Mouse (Mus musculus): Measurements from ENCODE around the gene Cilp. TPM values are rescaled to one million over a fixed set of nuclear protein-coding genes. Genes with fewer than 3 reads are reported as not detected.
A peak's percentile ranks its signal among the peaks of the same experiment; 100 is the strongest.

The Cilp gene
- polyA plus RNA-seq, 1 experiment from 2014 or later = 11.0 TPM

DNA sequence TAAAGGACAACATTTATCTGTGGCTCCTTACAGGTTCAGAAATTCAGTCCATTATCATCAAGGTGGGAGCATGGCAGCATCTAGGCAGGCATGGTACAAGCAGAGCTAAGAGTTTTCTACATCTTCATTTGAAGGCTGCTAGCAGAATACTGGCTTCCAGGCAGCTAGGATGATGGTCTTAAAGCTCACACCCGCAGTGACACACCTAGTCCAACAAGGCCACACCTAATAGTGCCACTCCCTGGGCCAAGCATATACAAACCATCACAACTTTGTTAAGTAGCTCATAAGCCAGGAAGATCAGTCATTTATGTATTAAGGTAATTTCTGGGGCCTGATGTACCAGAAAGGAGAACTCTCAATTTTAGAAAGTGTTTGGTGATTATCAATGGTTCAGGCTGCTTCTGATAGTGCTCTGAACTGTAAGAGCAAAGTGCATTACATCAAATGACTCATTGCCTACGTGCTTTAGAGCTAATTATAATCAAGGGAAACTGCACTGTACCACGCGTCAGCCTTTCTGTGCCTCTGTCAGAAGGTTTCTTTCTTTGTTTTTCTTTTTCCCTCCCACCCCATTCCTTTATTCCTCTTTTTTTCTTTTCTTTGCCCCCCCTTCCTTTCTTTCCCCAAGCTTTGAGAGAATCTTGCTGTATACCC, 37.5 kb downstream of the Cilp start:
- H3K4me3 ChIP-seq = no peak overlapping the region
- H3K9me3 ChIP-seq = no peaks in the 10 kb centered on the region
- H3K27me3 ChIP-seq = no peaks in the 10 kb centered on the region
- no peak overlapping the region for H3K4me2 ChIP-seq
- H3K36me3 ChIP-seq = peaks cover 70% of the 10 kb centered on the region
- WGBS = 92% methylated on average over 4 of the region's 4 CpGs
- H3K9ac ChIP-seq = no peak overlapping the region
- no peak for ATAC-seq (ENCODE audit: insufficient number of reproducible peaks, low FRiP score, low TSS enrichment, low read depth)
- H3K27ac ChIP-seq = no peak overlapping the region
- H3K4me1 ChIP-seq = no peaks in the 10 kb centered on the region

DNA sequence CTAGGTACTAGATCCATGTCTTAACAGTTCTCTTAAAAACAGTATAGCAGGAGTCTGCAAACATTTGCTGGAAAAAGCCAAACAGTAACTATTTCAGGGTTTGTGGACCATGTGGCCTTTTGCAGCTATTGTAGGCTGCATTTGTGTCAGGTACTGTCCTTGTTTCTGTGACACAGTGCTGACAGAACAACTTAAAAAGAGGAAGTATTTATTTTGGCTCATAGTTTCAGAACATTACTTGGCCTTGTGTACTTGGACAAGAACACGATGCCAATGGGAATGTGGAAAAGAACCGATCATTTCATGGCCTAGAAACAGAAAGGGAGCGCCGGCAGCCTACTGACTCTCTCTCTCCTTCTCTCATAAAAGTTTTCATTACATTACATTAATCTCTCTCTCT, 38.6 kb downstream of the Cilp start:
- no peak for ATAC-seq (ENCODE audit: insufficient number of reproducible peaks, low FRiP score, low TSS enrichment, low read depth)
- Histone ChIP-seq H3K4me1 (no peaks in the 10 kb centered on the region), H3K36me3 (peaks cover 76% of the 10 kb centered on the region), H3K4me3 (no peak overlapping the region), H3K4me2 (no peak overlapping the region), H3K27me3 (no peaks in the 10 kb centered on the region), H3K27ac (no peak overlapping the region), H3K9me3 (no peaks in the 10 kb centered on the region), H3K9ac (no peak overlapping the region)
- 86% methylated on average over 4 of the region's 4 CpGs for WGBS

DNA sequence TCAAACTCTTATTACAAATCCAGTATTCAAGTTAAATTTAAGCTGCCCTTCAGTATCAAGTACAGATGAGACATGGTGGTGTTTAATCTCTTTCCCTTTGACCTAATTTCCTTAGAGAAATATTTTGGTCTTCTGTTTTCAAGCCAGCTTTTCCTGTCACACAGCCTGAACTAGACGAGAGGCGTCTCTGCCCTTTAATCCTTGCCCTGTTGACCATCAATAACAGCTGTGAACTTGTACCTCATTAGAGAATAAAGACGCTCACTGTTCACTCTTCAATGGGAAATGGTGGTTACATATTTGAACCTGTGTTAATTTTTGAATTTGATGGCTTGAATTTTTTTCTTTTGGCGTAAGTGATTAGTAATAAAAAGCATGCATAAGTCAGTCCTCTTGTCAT, 39.3 kb downstream of the Cilp start:
- peaks cover 80% of the 10 kb centered on the region for H3K36me3 ChIP-seq

DNA sequence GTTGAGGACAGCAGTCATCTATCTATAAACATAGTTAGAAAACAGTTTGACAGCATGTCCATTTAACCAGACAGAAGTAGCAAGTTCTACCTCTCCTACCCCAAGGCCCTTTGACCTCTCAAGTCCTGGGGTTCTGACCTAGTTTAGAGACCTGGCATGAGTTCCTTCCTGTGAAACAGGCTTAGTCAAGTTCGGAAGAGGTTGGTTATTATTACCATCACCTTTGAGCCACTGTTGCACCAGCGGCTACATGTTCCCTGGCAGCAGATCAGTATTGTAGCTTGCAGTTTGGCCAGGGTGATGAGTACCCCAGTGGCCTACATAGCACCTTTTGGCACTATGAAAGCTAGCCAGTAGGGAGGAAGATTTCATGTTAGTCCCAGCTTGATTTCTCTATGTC, 41.7 kb downstream of the Cilp start:
- no peaks in the 10 kb centered on the region for H3K9me3 ChIP-seq
- H3K36me3 ChIP-seq = peaks cover 75% of the 10 kb centered on the region
- no peak for ATAC-seq (ENCODE audit: insufficient number of reproducible peaks, low FRiP score, low TSS enrichment, low read depth)
- no peak overlapping the region for H3K4me3 ChIP-seq
- WGBS = 97% methylated on average over 2 of the region's 2 CpGs
- H3K4me1 ChIP-seq = no peaks in the 10 kb centered on the region
- no peak overlapping the region for H3K9ac ChIP-seq
- H3K27ac ChIP-seq = no peak overlapping the region
- H3K27me3 ChIP-seq = no peaks in the 10 kb centered on the region
- no peak overlapping the region for H3K4me2 ChIP-seq

More for the DNA sequence above, 39.3 kb downstream of the Cilp start:
- Histone ChIP-seq H3K27ac (no peak overlapping the region), H3K9me3 (no peaks in the 10 kb centered on the region), H3K4me2 (no peak overlapping the region), H3K4me1 (no peaks in the 10 kb centered on the region), H3K9ac (no peak overlapping the region), H3K4me3 (no peak overlapping the region), H3K27me3 (no peaks in the 10 kb centered on the region)
- no peak for ATAC-seq (ENCODE audit: insufficient number of reproducible peaks, low FRiP score, low TSS enrichment, low read depth)
- 78% methylated on average over 4 of the region's 4 CpGs for WGBS

DNA sequence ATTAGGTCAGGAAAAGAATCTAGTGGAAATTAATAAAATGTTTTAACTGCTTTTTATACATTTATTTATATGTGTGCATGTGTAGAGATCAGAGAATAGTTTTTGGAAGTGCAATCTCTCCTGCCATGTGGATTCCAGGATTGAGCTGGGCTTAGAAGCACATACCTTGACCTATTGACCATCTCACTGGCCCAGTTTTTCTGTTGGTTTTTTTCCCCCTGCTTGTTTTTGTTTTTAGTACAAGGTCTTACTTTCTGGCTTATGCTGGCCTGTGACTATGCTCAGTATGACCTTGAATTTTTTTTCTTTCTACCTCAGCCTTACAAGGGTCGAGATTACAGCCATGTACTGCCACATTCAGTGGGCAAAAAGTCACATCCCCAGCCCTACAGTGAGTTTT, 43.0 kb downstream of the Cilp start:
- Histone ChIP-seq H3K9ac (no peak overlapping the region), H3K9me3 (no peaks in the 10 kb centered on the region), H3K27ac (no peak overlapping the region), H3K4me1 (no peaks in the 10 kb centered on the region), H3K4me3 (no peak overlapping the region), H3K4me2 (no peak overlapping the region), H3K36me3 (peaks cover 74% of the 10 kb centered on the region), H3K27me3 (no peaks in the 10 kb centered on the region)
- WGBS = 95% methylated on average over 1 of the region's 1 CpGs
- ATAC-seq (ENCODE audit: insufficient number of reproducible peaks, low FRiP score, low TSS enrichment, low read depth) = no peak

DNA sequence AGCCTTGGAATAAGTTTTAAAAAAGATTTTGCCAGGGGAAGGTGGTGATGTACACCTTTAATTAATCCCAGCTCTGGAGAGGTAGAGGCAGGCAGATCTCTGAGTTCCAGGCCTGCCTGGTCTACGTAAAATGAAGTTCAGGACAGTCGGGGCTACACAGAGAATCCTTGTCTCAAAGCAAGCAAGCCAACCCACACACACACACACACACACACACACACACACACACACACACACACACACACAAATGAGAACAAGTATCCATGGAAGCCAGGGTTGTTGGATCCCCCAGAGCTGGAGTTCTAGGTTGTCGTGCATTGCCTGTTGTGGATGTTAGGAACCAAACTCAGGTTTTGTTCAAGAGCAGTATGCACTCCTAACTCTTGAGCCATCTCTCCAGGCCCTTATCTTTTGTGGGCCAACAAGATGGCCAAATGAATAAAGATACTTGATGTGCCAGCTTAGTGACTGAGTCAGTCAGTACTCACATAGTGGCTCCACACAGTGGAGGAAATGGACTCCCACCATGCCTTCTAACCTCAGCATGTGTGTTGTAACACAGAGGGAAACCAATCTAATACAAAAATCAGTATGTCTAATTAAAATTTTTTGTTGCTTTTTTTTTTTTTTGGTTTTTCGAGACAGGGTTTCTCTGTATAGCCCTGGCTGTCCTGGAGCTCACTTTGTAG, 47.8 kb downstream of the Cilp start:
- H3K4me3 ChIP-seq = no peak overlapping the region
- H3K9ac ChIP-seq = no peak overlapping the region
- no peaks in the 10 kb centered on the region for H3K4me1 ChIP-seq
- no peaks in the 10 kb centered on the region for H3K9me3 ChIP-seq
- no peak overlapping the region for H3K27ac ChIP-seq
- ATAC-seq (ENCODE audit: insufficient number of reproducible peaks, low FRiP score, low TSS enrichment, low read depth) = peak; percentile 58; the same call in 1 of the 2 replicates
- no peak overlapping the region for H3K4me2 ChIP-seq
- H3K36me3 ChIP-seq = peaks cover 68% of the 10 kb centered on the region
- WGBS = 95% methylated on average over 4 of the region's 4 CpGs
- H3K27me3 ChIP-seq = no peaks in the 10 kb centered on the region

DNA sequence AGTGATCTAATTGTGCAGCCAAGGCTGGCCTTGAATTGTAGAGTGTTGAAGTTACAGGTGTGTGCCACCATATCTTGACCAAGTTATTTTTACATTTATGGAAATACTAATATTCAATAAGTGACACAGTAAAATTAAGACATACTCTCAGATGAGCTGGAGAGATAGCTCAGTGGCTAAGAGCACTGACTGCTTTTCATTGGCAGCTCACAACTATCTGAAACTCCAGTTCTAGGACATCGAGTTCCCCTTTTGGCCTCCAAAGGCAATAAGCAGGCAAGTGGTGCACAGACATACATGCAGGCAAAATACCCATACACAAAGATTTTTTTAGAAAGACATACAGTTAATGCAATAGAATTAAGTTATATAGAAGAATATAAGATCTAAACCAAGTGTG, 48.9 kb downstream of the Cilp start:
- Histone ChIP-seq H3K4me1 (no peaks in the 10 kb centered on the region), H3K9ac (no peak overlapping the region), H3K9me3 (no peaks in the 10 kb centered on the region), H3K27ac (no peak overlapping the region), H3K4me2 (no peak overlapping the region), H3K27me3 (no peaks in the 10 kb centered on the region), H3K4me3 (no peak overlapping the region), H3K36me3 (peaks cover 67% of the 10 kb centered on the region)
- no peak for ATAC-seq (ENCODE audit: insufficient number of reproducible peaks, low FRiP score, low TSS enrichment, low read depth)
- whole genome bisulfite sequencing = 92% methylated on average over 1 of the region's 1 CpGs

DNA sequence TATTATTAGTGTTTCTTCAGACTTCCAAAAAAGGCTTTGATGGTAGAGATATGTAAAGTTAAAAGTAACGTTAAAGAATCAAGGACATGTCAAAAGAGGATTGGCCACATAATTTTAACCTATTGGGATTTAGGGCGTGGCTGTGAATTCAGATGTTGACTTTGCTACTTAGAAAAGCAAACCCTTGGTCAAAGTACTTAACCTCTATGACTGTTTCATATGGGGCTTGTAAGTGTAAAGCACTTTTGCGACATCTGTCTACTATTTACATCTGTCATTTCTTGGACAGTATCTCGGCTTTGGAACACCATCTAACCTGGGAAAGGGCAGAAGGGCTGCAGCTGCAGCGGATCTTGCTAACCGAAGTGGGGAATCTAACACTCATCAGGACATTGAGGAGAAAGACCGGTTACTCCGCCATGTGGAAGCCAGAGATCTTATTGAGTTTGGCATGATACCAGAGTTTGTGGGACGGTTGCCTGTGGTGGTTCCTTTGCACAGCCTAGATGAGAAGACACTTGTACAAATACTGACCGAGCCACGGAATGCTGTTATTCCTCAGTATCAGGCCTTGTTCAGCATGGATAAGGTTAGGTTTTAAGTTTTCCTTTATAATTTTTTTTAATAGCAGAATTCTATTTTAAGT, 57.4 kb downstream of the Cilp start:
- H3K36me3 ChIP-seq = peaks cover 72% of the 10 kb centered on the region
- no peak overlapping the region for H3K4me2 ChIP-seq
- no peak overlapping the region for H3K9ac ChIP-seq
- no peak overlapping the region for H3K4me3 ChIP-seq
- no peaks in the 10 kb centered on the region for H3K9me3 ChIP-seq
- ATAC-seq (ENCODE audit: insufficient number of reproducible peaks, low FRiP score, low TSS enrichment, low read depth) = no peak
- H3K27me3 ChIP-seq = no peaks in the 10 kb centered on the region
- H3K27ac ChIP-seq = no peak overlapping the region
- 81% methylated on average over 11 of the region's 11 CpGs for WGBS
- H3K4me1 ChIP-seq = no peaks in the 10 kb centered on the region

DNA sequence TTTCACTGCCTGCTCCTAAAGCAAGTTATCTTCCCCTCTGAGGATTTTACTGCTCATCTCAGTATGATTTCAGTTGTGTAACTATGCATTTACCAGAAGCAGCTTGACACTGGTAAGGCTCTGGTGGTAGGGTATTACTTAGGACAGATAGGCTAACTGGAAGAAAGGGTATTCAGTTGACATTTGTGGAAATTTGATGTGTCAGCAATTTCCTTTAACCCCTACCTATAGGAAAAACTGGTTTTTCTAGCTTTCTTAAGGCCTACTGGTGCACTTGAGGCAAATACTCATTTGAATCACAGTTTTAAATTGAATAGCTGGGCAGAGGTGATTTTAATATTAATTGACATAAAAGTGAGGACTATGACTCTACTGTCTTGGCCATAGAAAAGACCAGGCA, 61.0 kb downstream of the Cilp start:
- H3K27me3 ChIP-seq = no peaks in the 10 kb centered on the region
- no peak for ATAC-seq (ENCODE audit: insufficient number of reproducible peaks, low FRiP score, low TSS enrichment, low read depth)
- no peak overlapping the region for H3K27ac ChIP-seq
- H3K9me3 ChIP-seq = no peaks in the 10 kb centered on the region
- no peak overlapping the region for H3K4me3 ChIP-seq
- H3K4me1 ChIP-seq = no peaks in the 10 kb centered on the region
- H3K9ac ChIP-seq = no peak overlapping the region
- H3K4me2 ChIP-seq = no peak overlapping the region
- H3K36me3 ChIP-seq = peaks cover 74% of the 10 kb centered on the region

DNA sequence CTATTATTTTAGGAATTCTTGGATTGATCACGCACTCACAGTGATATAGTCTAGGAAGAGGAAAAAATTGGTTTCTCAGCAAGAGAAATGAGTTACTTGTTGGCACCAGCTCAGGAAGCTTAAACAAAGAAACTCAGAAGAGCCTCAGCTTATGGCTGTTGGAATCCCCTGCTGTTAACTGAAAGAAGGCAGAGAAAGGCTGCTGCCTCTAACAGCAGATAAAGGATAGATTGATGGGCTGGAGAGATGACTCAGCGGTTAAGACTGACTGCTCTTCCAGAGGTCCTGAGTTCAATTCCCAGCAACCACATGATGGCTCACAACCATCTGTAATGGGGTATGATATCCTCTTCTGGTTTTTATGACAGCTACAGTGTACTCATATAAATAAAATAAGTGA, 62.4 kb downstream of the Cilp start:
- 94% methylated on average over 2 of the region's 2 CpGs for WGBS
- Histone ChIP-seq H3K4me3 (no peak overlapping the region), H3K27me3 (no peaks in the 10 kb centered on the region), H3K27ac (no peak overlapping the region), H3K4me1 (no peaks in the 10 kb centered on the region), H3K9me3 (no peaks in the 10 kb centered on the region), H3K9ac (no peak overlapping the region), H3K4me2 (no peak overlapping the region), H3K36me3 (peaks cover 68% of the 10 kb centered on the region)
- no peak for ATAC-seq (ENCODE audit: insufficient number of reproducible peaks, low FRiP score, low TSS enrichment, low read depth)

Data from limb, embryonic 15.5 days (tissue).